Mouse (Mus musculus): ENCODE data around the gene Dll3.

The Dll3 gene

DNA sequence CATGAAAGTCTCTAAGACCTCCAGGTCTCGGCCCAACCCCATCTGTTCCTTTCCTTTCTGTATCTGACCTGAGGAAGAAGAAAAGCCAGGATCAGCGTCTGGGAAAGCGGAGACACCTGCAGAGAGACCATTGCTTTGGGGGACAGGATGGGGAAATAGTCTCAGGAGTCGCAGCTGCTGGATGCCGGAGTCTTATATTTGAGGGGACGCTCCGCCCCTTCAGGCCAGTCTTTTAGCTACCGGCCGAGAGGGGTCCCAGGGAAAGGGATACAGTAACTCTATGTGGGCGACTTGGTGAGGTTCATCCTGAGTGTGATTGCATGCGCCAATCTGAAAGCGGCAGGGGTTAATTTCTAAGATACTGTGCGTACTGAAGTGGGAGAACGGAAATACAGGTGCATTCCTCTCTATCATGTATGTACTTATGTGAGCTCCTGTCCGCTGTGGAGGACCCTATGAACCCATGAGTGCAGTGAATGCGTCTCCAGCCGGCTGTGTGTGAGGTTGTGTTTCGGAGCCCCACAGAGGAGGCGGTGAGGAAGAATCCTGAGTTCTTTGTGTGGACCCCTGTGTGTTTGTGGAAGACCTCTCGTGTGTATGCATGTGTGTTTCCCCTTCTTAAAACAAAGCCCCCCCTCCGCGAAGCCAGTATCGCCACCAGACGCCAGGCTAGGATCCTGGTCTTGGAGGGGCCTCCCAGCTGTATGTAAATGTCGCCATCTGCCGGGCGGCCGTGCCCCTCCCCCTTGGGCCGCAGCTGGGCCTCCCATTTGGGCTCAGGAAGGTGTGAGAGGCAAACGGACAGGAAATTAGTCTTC, at the start of gene Dll3:
Gene Dll3, minus strand, starts transcription at position 623 of the 818 bp plus-strand sequence.
- DNase-seq (ENCODE audit: low read depth, low spot score), result no peak

DNA sequence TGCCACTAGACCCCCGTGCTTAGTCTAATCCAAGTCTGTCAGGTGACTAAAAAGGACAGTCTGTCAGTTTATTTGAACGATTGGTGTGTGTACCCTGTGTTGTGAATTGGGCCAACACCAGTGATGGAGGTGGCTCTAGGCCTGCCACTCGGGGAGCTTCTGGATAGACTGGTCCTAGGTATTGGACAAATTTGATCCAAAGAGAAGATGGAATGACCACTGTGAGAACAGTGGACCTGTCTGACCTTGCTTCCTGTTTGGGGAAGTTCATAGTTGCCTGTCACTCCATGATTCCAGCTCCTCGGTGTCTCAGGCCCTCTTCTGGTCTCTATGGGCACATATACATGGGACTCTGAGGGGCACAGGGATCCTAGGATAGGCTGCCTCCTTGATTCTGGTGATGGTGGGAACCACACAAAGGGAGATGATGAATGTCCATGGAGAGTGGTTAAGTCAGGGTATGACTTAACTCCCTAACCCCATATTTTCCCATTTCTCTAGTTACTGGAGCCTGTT, 49.7 kb upstream of the Dll3 start:
- DNase-seq (ENCODE audit: low read depth, low spot score), result no peak

DNA sequence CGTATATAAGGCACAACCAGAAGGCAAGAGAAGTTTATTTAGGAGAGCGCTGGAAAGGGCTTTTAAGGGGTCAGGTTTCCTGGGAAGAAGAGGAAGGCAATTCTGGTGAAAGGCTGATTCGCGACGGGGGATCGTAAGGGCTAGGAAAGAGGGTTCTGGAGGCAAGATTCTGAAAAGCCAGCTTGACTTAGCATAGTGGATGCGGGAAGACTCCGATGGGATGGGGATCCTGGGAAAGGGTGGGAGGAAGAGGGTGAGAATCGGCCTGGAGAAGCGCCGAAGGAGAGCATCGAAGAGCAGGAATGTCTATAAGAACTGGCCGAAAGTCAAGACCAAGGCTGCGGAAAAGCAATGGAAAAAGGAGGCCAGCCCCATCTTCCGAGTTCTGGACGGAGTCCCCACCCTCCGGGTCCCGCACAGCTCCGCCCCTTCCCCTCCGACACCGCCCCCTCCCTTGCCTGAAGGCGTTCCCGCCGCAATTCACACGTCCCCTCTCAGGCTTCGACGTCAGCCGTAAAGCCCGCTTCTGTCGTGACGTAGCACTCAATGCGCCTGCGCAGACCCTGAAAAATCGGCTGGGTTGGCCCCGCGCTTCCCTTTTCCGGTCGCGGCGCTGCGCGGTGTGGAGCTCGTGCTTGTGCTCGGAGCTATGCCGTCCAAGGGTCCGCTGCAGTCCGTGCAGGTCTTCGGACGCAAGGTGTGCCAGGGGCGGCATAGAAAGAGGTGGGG, 48.3 kb upstream of the Dll3 start, which contains the start of gene Rps16:
Gene Rps16, plus strand, starts transcription at position 498 of the 729 bp plus-strand sequence.
- peak; percentile 95 for DNase-seq (ENCODE audit: low read depth, low spot score)

DNA sequence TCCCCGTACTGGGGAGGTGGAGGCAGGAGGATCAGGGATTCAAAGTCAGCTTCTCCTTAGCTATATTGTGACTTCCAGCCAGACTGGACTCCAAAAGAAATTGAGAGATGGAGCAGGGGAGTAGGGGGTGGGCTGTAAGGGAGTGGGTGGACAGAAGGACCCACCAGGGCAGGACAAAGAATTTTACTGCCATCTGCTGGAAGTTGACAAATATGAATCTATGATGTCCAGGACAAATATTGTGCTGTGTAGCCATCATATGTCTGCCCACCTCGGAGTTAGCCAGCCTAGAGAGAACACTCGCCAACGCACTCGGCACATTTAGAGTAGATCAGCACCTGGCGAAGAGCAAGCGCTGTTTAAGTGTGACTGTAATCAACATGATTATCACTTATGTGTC, 46.6 kb upstream of the Dll3 start:
- no peak for DNase-seq (ENCODE audit: low read depth, low spot score)

DNA sequence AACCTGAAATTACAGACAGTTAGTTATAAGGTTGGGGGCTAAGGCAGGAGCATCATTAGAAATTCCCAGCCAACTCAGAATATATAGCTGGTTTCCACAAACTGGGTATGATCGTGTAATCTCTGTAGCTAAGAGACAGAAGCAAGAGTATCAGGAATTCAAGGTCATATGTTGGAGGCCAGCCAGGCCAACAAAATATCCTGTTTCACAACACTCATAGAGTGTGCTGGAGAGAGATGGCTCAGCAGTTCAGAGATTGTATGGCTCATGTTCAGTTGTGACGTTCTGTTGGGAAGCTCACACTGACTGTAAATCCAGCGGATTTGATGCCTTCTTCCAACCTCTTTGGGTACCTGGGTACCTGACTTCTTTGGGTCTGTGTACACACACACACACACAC, 45.7 kb upstream of the Dll3 start:
- DNase-seq (ENCODE audit: low read depth, low spot score), result no peak

DNA sequence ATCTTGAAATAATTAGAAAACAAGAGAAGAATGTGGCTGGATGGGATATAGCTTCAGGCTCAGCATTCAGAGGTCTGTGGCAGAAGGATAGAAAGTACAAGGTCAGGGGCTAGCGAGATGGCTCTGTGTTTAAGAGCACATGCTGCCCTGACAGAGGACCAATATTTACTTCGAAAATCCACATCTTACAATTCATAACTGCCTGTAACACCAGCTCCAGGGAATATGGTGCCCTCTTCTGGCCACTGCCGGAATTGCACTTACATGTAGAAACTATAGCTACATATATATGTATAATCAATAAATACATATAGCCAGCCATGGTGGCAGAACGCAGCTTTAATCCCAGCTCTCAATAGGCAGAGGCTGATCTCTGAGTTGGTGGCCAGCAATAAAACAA, 42.6 kb upstream of the Dll3 start:
- peak; percentile 39 for DNase-seq (ENCODE audit: low read depth, low spot score)

DNA sequence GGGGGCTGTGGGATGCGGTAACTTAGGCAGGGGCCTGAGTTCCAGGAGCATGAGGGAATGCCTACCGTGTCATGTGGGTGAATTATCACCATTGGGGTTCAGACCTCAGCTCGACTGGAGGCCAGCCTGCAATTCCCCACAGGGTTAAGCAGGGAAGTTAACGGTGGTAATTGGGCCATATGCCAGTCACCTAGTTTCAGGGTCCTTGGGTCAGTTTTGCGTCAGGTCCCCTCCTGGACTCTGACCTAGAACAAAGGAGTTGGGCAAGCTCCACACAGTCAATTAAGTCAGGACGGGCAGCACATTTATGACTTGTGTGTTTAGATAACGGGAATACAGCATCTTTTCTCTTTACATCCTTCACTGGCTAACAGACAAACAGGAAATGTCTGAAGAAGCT, 39.3 kb upstream of the Dll3 start:
- DNase-seq (ENCODE audit: low read depth, low spot score), result no peak

DNA sequence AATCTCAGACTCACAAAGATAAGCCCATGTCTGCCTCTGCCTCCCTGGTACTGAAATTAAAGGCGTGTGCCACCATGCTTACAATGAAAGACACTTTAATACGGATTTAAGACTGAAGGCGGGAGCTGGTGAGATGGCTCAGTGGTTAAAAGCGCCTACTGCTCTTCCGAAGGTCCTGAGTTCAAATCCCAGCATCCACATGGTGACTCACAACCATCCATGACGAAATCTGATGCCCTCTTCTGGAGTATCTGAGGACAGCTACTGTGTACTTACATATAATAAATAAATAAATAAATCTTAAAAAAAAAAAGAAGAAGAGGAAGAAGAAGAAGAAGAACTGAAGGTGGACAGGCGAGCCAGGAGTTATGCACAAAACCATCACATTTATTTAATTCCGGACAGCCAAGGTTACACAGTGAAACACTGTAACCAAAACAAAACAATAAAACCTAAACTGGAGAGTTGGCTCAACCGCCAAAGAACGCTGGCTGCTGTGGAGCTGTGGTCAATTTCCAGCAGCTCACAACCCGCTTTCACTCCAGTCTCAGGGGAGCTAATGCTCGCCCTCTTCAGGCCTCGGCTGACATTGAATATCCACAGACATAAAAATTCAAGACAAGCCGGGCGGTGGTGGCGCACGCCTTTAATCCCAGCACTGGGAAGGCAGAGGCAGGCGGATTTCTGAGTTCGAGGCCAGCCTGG, 37.3 kb upstream of the Dll3 start:
- no peak for DNase-seq (ENCODE audit: low read depth, low spot score)

DNA sequence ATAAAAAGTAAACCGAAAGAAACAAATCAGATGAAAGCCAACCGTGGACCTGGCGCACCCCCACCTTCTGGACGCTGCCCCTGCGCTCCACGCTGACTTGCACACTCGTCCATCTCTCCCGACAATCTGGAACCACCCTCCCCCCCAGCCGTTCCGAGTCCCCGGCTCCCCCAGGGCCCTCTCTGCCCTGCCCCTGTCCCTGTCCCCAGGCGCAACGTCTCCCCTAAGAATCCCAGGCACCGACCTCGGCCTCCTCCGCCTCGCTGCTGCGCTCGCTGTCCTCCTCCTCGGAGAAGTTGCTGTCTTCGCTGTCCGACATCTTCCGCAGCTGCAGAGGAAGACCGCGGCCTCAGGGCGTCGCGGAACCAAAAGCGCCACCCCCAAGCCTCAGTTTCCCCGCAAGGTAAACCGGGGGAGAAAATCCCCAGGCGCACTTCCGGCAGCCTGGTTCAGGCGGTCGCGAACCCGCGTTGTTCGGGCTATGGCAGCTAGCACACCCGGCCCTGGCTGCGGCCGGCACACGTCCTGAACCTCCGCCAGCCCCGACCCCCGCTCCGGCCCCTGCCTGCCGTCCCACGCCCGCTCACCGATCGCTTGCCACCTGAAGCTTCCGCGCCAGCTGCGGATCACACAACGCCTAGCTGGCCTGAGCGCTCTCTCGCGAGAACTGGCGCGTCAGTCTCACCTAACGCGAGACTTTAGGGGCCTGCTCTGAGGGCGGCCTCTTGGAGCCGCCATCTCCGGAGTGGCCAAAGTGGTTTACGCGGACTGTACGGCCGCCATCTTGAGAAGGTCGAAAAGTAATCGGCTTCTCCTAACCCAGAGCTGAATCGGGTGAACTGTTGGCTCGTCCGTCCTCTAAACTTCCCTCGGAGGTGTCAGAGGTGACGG, 36.3 kb upstream of the Dll3 start, which contains the start of gene Supt5:
Gene Supt5, minus strand, starts transcription at position 639 of the 891 bp plus-strand sequence.
- peak; percentile 98 for DNase-seq (ENCODE audit: low read depth, low spot score)

DNA sequence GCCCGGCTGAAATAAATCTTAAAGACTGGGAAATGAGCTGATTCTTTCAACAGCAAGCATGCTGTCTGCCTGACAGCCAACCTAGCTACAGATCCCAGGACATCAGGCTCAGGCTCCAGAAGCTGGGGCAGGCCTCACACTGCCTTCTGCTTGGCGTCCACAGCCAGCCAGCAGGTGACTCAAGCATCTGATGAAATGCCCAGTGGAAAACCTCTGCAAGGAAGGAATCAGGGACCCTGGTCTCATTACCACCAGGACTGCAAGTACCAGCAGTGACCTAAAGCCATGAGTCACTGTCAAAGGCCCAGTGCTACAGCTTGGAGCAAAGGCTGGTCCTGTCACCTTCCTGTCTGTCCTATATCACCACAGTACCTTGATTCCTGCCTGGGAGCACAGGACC, 33.4 kb upstream of the Dll3 start:
- no peak for DNase-seq (ENCODE audit: low read depth, low spot score)

DNA sequence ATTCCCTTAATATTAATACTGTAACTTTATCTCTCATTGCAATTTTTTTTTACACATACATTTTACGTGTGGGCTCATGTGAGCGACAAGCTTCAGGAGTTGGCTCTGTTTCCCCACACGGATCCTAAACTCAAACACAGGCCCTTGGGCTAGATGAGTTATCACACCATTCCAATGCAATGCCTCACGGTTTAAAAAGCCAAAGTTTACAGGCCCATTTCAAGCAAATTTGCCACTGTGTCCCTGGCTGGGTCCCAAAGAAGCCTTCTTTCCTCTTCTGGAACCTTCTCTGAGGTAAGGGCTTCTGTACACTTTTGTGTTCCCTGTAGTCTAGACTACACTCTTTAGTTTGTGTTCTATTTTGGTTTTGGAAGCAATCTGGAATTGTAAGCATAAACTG, 32.5 kb upstream of the Dll3 start:
- DNase-seq (ENCODE audit: low read depth, low spot score), result no peak

DNA sequence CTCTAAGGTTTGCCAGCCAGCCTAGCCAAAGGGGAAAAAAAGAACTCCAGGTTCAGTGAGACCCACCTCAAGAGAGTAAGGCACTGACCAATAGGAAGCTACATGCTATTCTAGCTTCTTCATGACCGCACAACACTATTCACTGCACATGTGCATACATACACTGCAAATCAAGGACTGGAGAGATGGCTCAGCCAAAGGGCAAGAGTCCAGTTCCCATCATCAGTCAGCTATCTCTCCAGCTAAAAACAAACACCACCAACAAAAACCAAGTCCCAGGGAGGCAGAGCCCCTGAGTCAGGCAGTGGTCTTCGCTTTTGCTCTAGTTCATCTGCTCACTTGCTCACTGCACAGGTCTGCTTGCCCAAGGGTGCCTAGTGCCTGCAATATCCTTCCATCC, 26.2 kb upstream of the Dll3 start:
- no peak for DNase-seq (ENCODE audit: low read depth, low spot score)

DNA sequence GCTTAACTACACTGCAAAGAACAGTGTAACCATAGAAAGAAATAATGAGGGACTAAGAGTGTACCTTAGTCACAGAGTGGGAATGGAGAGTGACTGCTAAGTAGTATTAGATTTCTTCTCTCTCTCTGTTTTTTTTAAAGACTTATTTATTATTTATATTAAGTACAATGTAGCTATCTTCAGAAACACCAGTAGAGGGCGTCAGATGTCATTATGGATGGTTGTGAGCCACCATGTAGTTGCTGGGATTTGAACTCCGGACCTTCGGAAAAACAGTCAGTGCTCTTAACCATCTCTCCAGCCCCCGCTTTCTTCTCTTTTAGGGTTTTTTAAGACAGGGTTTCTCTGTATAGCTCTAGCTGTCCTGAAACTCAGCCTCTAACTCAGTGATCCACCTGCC, 24.4 kb upstream of the Dll3 start:
- no peak for DNase-seq (ENCODE audit: low read depth, low spot score)

DNA sequence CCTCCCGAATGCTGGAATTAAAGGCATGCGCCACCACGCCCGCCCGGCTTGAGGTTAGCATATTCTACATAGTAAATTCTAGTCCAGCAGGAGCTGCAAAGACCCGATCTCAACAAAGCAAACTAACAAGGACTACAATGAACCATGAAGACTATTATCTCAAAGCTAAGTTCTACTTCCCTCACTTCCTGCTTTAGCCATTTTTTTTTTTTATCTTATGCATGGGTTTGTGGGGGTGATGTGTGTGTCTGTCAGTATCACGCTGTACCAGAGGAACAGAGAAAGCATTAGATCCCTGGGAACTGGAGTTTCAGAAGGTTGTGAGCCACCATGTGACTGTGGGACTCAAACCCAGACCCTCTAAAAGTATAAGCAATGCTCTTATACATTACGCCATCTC, 23.3 kb upstream of the Dll3 start:
- no peak for DNase-seq (ENCODE audit: low read depth, low spot score)

DNA sequence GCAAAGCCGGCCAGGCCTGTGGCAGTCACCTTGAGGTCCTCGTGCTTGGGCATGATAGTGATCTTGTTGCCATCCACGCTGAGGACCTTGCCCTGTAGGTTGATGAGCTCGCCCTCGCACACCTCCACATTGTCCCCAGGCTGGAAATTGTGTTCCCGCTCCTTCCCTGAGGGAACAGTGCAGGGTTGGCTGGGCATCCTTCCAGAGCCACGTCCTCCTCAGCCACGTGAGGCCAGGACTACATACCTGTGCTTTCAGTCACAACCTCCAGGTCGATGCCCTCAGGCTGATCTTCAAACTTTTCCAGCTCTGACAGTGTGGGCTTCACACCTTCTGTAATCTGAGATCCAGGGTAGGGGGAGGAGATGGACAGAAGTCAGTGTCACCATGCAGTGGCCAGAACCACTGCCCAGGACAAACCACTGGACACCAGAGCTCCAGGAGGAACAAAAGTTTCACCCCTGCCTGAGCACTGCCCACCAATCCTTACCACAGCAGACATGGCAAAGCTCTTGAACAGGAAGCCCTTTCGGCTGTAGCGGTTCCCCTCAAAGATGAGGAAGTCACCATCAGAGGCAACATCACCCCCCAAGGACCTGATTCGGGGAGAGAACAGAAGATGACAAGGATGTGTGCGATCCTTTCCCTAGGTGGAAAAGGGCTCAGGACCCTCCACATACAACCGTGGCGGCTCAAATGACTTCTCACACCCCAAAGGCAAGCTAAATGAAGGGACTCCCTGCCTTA, 20.1 kb upstream of the Dll3 start:
- DNase-seq (ENCODE audit: low read depth, low spot score), result no peak

DNA sequence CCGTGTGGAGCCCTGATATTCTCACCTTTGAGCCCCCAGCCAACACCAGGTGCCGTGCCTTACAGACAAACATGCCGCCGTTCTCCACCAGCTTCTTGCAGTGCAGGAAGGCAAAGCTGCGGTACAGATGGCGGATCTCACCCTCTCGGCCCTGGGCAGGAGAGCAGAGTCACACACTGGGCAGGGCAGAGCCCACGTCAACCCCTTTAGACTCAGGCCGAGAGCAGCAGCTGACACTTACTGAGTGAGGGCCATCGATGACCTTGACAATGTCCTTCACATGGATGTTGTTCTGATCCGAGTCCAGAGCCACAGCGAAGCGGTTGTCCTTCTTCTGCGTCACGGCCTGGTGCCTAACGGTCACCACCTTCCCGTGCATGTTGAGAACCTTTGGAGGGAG, 16.7 kb upstream of the Dll3 start:
- no peak for DNase-seq (ENCODE audit: low read depth, low spot score)

DNA sequence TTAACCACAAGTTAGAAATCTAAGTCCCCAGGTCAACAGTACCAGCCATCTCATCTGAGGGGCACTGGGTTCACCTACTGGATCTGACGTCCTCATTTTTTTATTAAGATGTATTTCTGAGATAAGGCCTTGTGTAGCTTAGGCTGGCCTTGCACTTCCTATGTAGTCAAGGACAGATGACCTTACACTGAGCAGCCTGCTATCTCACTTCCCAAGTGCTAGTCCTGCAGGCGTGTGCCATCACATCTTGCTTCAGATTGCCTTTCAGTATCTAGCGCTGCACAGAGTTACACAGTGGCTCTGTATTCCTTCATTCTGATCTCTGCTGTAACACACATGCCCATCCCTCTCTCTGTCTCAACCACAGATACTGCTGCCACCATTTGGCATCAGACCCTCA, 16.0 kb upstream of the Dll3 start:
- no peak for DNase-seq (ENCODE audit: low read depth, low spot score)

DNA sequence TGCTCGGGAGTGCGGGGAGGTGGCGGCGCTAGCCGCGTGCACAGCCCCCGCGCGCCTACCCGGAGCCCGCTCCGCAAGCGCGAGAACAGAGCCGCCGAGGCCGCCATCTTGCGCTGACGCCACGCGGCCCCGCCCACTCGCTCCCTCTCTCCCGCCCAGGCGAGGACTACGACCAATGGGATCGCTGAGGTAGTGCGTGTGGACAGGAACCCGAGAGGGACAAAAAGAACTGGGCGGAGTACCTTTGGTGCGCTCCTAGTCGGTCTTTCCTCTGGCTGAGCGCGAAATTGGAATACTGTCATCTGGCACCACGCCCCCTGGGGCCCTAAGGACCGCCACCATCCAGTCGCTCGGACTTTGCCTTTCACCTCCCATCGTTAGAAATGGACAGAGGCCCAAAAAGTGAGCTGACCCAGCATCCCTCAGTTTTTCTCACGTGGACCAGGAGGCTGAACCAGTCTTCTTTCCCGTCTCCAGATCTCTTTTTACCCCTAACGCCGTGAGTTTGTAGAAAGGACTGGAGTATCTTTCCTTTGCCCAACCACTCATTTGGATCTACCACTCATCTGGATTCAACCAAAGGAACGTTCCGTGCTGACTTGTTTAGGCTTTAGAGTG, 10.0 kb upstream of the Dll3 start, which contains the start of gene Timm50:
Gene Timm50, minus strand, starts transcription at position 147 of the 618 bp plus-strand sequence.
- DNase-seq (ENCODE audit: low read depth, low spot score), result peak; percentile 93

DNA sequence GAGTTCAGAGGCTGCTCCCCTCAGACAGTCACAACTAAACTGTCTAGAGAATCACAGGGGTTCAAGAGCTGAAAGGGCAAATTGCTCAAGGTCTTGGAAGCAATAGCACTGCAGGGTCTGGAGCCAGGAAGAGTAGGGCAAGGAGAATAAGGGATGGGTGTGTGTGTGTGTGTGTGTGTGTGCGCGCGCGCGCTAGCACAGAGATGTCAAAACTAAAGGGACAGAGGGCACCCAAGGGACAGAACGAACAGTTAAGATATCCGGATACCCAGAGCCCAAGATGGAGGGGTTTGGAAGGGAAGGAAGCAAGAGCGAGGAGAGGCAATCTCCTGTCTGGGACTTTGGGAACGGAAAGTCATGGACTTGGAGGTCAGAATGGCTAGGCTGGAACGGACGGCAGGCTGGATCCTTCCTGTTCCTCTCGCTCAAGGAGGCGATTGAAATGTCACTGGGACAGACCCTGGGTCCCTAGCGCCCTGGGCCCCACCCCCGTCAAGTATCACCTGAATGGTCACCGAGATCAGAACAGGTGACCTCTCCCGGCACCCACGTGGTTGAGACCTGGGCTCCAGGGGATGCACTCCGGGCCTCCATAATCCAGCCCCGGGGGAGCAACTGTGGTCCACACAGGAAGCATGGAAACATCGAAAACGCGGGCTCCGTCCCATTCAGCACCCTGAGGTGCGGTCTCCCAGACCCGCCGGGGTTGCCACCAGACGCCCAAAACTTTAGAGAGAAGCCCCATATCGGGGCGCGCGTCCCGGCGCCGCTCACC, 9.3 kb upstream of the Dll3 start:
- DNase-seq (ENCODE audit: low read depth, low spot score), result no peak
